Mouse (Mus musculus): ENCODE results near the gene Card11. TPM values are rescaled to one million over a fixed set of nuclear protein-coding genes. Genes with fewer than 3 reads are reported as not detected.
A peak's percentile ranks its signal among the peaks of the same experiment; 100 is the strongest.

Card11 gene
- polyA plus RNA-seq, 1 experiment from 2014 or later: 0.53 TPM

DNA sequence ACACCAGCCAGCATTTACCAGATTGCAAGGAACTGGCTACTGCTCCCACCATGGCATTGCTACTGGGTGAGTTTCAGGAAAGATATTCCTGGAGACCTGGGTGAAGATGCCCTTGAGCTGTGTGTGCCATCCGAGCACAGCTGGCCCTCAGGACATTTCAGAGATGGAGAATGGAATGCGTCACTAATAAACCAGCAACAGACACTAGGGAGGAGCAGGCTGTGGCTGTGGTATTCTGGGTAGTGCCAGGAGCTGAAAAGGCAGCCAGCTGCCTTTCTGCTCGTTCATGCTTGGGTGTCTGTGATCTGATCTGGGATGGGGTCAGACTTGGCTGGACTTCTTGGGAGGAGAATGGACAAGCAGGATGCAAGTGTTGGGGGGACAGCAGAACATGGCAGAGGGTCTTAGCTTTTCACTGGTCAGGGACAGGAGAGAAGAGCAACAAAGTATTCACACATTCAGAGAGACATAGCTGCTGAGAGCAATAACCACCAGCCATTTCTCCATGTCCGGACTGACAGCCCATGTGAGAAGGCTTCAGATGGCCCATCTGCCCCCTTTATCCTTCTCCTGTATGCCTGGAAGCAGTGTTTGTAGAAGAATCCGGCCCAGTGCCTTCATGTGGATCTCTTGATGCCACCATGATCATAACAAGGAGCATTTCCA, 60.0 kb downstream of the Card11 start:
- H3K9me3 ChIP-seq (ENCODE audit: control insufficient read depth, low read length): no peaks in the 10 kb centered on the region
- H3K4me2 ChIP-seq (ENCODE audit: low read depth, low read length): no peak overlapping the region
- no peak overlapping the region for H3K9ac ChIP-seq (ENCODE audit: low read depth, low read length)
- no peak overlapping the region for H3K27ac ChIP-seq (ENCODE audit: low read length)
- H3K27me3 ChIP-seq (replicated peaks; ENCODE audit: control insufficient read depth, insufficient read depth, low read length): no peaks in the 10 kb centered on the region
- no peak for ATAC-seq
- 65% methylated on average over 5 of the region's 5 CpGs for WGBS
- H3K36me3 ChIP-seq (ENCODE audit: control insufficient read depth, insufficient read depth, low read length): no peaks in the 10 kb centered on the region
- H3K4me1 ChIP-seq (ENCODE audit: control insufficient read depth, insufficient read depth, low read length): no peaks in the 10 kb centered on the region
- H3K4me3 ChIP-seq (ENCODE audit: low read length): no peak overlapping the region

DNA sequence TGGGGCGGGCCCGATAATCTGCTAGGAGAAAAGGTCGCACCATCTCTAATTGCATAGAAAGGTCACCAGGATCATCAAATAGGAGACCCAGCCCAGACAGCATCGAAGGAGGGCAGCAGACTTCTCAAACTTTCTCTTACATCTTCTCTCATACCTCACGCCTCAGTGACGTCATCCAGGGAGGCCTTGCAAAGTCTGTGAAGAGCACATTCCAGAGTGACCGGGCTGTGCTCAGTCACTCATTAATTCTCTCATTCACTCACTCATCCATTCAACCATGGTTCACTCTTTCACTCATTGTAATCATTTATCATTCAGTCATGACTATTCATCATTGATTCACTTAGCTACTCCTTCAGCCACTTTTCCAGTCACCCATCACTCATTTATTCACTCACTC, 63.6 kb downstream of the Card11 start:
- H3K4me1 ChIP-seq (ENCODE audit: control insufficient read depth, insufficient read depth, low read length): 0 out of 2 replicates have a peak, but pooled peaks cover 2% of the 10 kb centered on the region
- 80% methylated on average over 7 of the region's 7 CpGs for WGBS

DNA sequence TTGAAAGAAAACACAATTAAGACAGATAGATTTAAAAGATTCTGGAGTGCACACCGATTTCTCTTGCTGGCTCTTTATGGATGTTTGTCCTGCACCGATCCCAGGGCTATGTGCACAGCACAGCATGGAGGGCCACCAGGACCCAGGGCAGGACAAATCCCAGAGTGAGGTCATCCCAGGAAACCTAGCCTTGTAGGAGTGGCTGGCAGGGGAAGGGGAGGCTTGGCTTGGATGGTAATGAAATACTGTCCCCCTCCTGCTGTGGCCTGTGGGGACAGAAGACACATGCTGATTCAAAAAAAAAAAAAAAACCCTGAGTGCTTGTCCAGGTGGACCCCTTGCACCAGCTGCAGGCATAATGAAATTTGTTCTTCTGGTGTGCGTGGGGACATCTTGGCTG, 64.5 kb downstream of the Card11 start:
- H3K4me3 ChIP-seq (ENCODE audit: low read length): no peak overlapping the region
- no peaks in the 10 kb centered on the region for H3K27me3 ChIP-seq (replicated peaks; ENCODE audit: control insufficient read depth, insufficient read depth, low read length)
- no peak overlapping the region for H3K4me2 ChIP-seq (ENCODE audit: low read depth, low read length)
- H3K4me1 ChIP-seq (ENCODE audit: control insufficient read depth, insufficient read depth, low read length): 0 out of 2 replicates have a peak, but pooled peaks cover 3% of the 10 kb centered on the region
- no peak for ATAC-seq
- no peaks in the 10 kb centered on the region for H3K9me3 ChIP-seq (ENCODE audit: control insufficient read depth, low read length)
- no peaks in the 10 kb centered on the region for H3K36me3 ChIP-seq (ENCODE audit: control insufficient read depth, insufficient read depth, low read length)
- no peak overlapping the region for H3K9ac ChIP-seq (ENCODE audit: low read depth, low read length)
- WGBS: 82% methylated on average over 3 of the region's 3 CpGs
- no peak overlapping the region for H3K27ac ChIP-seq (ENCODE audit: low read length)

More for the DNA sequence above, 63.6 kb downstream of the Card11 start:
- H3K27ac ChIP-seq (ENCODE audit: low read length): no peak overlapping the region
- H3K36me3 ChIP-seq (ENCODE audit: control insufficient read depth, insufficient read depth, low read length): no peaks in the 10 kb centered on the region
- no peak overlapping the region for H3K4me3 ChIP-seq (ENCODE audit: low read length)
- H3K9me3 ChIP-seq (ENCODE audit: control insufficient read depth, low read length): no peaks in the 10 kb centered on the region
- no peak overlapping the region for H3K4me2 ChIP-seq (ENCODE audit: low read depth, low read length)
- H3K27me3 ChIP-seq (replicated peaks; ENCODE audit: control insufficient read depth, insufficient read depth, low read length): no peaks in the 10 kb centered on the region
- no peak for ATAC-seq
- H3K9ac ChIP-seq (ENCODE audit: low read depth, low read length): no peak overlapping the region

DNA sequence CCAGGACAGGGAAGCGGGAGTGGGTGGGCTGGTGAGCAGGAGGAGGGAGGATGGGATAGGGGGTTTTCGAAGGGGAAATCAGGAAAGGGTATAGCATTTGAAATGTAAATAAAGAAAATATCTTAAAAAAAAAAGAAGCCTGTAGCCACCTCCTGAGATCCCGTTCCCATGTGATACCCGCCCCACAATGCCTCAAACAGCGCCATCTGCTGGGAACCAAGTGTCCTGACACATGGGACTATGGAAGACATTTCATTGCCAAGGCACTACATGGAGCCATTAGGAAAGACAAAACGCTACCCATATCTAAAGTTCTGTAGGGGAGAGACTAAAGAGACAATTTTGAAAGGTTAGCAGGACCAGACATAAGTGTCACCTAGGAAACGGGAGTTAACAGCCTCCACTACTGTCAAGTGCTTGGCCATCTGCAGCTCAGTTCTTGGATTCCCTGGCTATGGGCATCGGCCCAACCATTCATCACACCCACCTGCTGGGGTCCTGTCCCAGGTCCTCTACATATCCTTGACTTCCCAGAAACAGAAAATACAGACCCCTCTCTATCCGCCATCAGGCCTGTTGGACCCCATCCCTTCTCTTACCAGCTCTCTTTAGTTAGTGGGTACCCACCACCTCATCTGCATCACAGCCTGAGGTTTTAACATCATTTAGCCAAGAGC, 65.6 kb downstream of the Card11 start:
- Histone ChIP-seq H3K4me3 (ENCODE audit: low read length) (no peak overlapping the region), H3K36me3 (ENCODE audit: control insufficient read depth, insufficient read depth, low read length) (no peaks in the 10 kb centered on the region), H3K27ac (ENCODE audit: low read length) (no peak overlapping the region), H3K9ac (ENCODE audit: low read depth, low read length) (no peak overlapping the region), H3K4me2 (ENCODE audit: low read depth, low read length) (no peak overlapping the region), H3K27me3 (replicated peaks; ENCODE audit: control insufficient read depth, insufficient read depth, low read length) (no peaks in the 10 kb centered on the region), H3K4me1 (ENCODE audit: control insufficient read depth, insufficient read depth, low read length) (0 out of 2 replicates have a peak, but pooled peaks cover 3% of the 10 kb centered on the region), H3K9me3 (ENCODE audit: control insufficient read depth, low read length) (no peaks in the 10 kb centered on the region)
- ATAC-seq: no peak
- 77% methylated on average over 9 of the region's 9 CpGs for WGBS

DNA sequence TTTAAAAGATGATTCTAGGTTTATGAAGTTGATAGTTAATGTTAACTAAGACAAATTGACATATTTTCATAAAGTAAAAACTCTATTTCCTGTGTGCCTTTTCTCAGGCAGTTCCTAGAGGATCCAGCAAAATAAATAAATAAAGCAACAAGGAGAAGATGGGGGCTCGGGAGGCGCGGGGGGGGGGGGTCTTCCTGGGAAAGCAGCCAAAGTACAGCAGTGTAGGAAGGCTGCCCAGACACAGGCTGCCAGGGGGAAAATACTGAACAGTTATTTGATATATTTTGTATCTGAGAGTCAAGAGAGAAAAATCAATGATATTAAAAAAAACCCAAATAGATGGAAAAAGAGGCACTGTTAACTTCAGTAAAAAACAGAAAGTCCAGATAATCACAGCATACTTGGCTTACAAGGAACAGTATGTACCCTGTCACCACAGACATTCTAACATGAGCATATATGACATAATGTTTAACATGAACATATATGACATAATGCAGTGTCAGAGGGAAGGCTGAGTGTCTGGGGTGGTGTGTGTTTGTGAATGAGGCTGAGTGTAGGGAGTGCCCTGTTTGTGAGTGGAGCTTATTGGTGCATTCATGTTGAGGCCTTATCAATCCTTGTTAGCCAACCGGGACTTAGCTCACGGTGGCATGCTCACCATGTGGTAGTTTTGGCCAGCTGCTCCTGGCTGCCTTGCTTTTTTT, 68.7 kb downstream of the Card11 start:
- Histone ChIP-seq H3K27me3 (replicated peaks; ENCODE audit: control insufficient read depth, insufficient read depth, low read length) (no peaks in the 10 kb centered on the region), H3K4me3 (ENCODE audit: low read length) (no peak overlapping the region), H3K9me3 (ENCODE audit: control insufficient read depth, low read length) (no peaks in the 10 kb centered on the region), H3K36me3 (ENCODE audit: control insufficient read depth, insufficient read depth, low read length) (no peaks in the 10 kb centered on the region), H3K4me2 (ENCODE audit: low read depth, low read length) (no peak overlapping the region), H3K27ac (ENCODE audit: low read length) (0 out of 2 replicates have a peak overlapping the region, but pooled peaks have one; percentile 30), H3K9ac (ENCODE audit: low read depth, low read length) (no peak overlapping the region), H3K4me1 (ENCODE audit: control insufficient read depth, insufficient read depth, low read length) (0 out of 2 replicates have a peak, but pooled peaks cover 3% of the 10 kb centered on the region)
- ATAC-seq: no peak
- WGBS: 34% methylated on average over 5 of the region's 5 CpGs

DNA sequence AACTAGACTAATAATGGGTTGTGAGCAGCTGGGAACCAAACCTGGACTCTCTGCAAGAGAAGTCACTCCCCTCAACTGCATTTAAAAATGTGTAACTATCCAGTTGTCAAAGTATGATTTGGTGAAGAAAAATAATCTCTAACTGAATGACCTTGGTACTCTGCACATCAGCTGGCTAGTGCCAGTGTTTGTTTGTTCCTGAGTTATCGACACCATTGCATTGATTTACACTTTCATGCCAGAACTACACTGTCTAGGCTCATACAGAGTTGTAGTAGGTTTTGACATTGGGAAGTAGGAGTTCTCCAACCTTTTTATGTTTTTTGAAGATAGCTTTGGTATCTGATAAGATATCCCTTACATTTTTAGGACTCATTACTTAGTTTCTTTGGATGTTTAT, 81.9 kb downstream of the Card11 start:
- Histone ChIP-seq H3K9ac (ENCODE audit: low read depth, low read length) (no peak overlapping the region), H3K9me3 (ENCODE audit: control insufficient read depth, low read length) (peaks cover 4% of the 10 kb centered on the region), H3K36me3 (ENCODE audit: control insufficient read depth, insufficient read depth, low read length) (no peaks in the 10 kb centered on the region), H3K4me1 (ENCODE audit: control insufficient read depth, insufficient read depth, low read length) (no peaks in the 10 kb centered on the region), H3K4me2 (ENCODE audit: low read depth, low read length) (no peak overlapping the region), H3K27me3 (replicated peaks; ENCODE audit: control insufficient read depth, insufficient read depth, low read length) (no peaks in the 10 kb centered on the region), H3K27ac (ENCODE audit: low read length) (no peak overlapping the region), H3K4me3 (ENCODE audit: low read length) (no peak overlapping the region)
- no peak for ATAC-seq
- 86% methylated on average over 1 of the region's 1 CpGs for WGBS

DNA sequence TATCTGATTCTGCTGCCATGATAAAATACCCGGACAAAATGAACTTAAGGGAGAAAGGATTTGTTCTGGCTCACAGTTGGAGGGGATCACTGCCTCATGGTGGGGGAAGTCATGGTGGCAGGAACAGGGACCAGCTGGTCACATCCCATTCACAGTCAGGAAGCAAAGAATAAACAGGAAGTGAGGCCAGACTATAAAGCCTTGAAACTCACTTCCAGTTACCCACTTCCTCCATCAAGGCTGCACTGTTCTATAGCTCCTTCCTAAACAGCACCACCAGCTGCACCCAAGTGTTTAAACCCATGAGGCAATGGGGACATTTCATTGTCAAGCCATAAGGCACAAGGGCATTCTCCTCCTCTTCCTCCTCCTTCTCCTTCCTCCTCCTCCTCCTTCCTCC, 82.6 kb downstream of the Card11 start:
- no peaks in the 10 kb centered on the region for H3K4me1 ChIP-seq (ENCODE audit: control insufficient read depth, insufficient read depth, low read length)
- H3K9ac ChIP-seq (ENCODE audit: low read depth, low read length): no peak overlapping the region
- 94% methylated on average over 1 of the region's 1 CpGs for WGBS
- ATAC-seq: no peak
- H3K27me3 ChIP-seq (replicated peaks; ENCODE audit: control insufficient read depth, insufficient read depth, low read length): no peaks in the 10 kb centered on the region
- H3K9me3 ChIP-seq (ENCODE audit: control insufficient read depth, low read length): peaks cover 4% of the 10 kb centered on the region
- H3K4me3 ChIP-seq (ENCODE audit: low read length): no peak overlapping the region
- H3K4me2 ChIP-seq (ENCODE audit: low read depth, low read length): no peak overlapping the region
- H3K27ac ChIP-seq (ENCODE audit: low read length): no peak overlapping the region
- H3K36me3 ChIP-seq (ENCODE audit: control insufficient read depth, insufficient read depth, low read length): no peaks in the 10 kb centered on the region

DNA sequence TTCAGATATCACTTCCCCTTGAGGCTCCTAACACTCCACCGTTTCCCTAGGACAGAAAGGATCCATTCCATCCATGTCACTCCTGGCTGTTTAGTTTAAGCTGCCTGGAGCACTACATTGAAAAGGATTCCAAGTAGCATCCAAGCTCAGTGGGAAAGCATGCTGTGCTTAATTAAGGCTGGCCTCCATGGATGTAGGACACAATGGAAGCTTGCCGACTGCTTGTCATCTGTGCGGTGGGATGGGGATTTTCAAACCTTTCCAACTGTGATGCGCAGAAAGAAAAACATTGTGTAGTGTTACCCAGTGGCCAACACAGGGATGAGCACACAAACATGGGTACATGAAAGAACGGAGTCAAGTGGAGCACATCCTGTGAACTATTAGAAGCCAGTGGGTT, 89.5 kb downstream of the Card11 start:
- ATAC-seq: no peak
- H3K9ac ChIP-seq (ENCODE audit: low read depth, low read length): no peak overlapping the region
- no peaks in the 10 kb centered on the region for H3K36me3 ChIP-seq (ENCODE audit: control insufficient read depth, insufficient read depth, low read length)
- no peak overlapping the region for H3K4me3 ChIP-seq (ENCODE audit: low read length)
- no peak overlapping the region for H3K4me2 ChIP-seq (ENCODE audit: low read depth, low read length)
- H3K27me3 ChIP-seq (replicated peaks; ENCODE audit: control insufficient read depth, insufficient read depth, low read length): no peaks in the 10 kb centered on the region
- 75% methylated on average over 5 of the region's 5 CpGs for WGBS
- no peaks in the 10 kb centered on the region for H3K4me1 ChIP-seq (ENCODE audit: control insufficient read depth, insufficient read depth, low read length)
- H3K9me3 ChIP-seq (ENCODE audit: control insufficient read depth, low read length): 0 out of 2 replicates have a peak, but pooled peaks cover 5% of the 10 kb centered on the region
- H3K27ac ChIP-seq (ENCODE audit: low read length): no peak overlapping the region

DNA sequence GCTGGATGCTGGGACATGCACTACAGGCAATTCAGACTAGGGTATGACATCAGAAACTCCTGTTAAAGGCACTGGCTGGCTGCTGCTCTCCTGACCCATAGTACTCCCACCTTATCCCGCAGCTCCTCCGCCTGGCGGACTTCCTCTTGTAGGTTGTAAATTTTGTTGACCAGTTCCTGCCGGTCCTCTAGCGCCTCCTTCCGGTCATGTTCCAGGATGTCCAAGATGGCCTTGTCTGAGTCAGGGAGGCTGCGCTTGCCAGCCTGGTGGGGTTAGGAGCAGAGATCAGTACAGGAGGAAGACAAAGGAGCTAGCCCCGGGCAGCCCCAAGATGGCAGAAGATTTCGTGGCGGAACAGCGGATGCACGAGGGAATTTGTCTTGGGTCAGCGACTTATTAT, 99.5 kb downstream of the Card11 start:
- H3K4me2 ChIP-seq (ENCODE audit: low read depth, low read length): no peak overlapping the region
- no peak for ATAC-seq
- no peaks in the 10 kb centered on the region for H3K4me1 ChIP-seq (ENCODE audit: control insufficient read depth, insufficient read depth, low read length)
- WGBS: 76% methylated on average over 13 of the region's 13 CpGs
- no peak overlapping the region for H3K9ac ChIP-seq (ENCODE audit: low read depth, low read length)
- H3K27ac ChIP-seq (ENCODE audit: low read length): no peak overlapping the region
- no peaks in the 10 kb centered on the region for H3K9me3 ChIP-seq (ENCODE audit: control insufficient read depth, low read length)
- H3K4me3 ChIP-seq (ENCODE audit: low read length): no peak overlapping the region
- no peaks in the 10 kb centered on the region for H3K27me3 ChIP-seq (replicated peaks; ENCODE audit: control insufficient read depth, insufficient read depth, low read length)
- H3K36me3 ChIP-seq (ENCODE audit: control insufficient read depth, insufficient read depth, low read length): no peaks in the 10 kb centered on the region

Data from intestine, embryonic 16.5 days (tissue).